Mouse (Mus musculus): ENCODE results near the gene Dhx33. TPM values are rescaled to one million over a fixed set of nuclear protein-coding genes. Genes with fewer than 3 reads are reported as not detected.

The Dhx33 gene
- polyA plus RNA-seq (2015; fragmentation: Nextera tagmentation; extraction: Ambion mirVana) = 6.4 TPM in 2 replicates

GRCm38 (mm10) chr11:71004316-71004773 lies at the start of gene Dhx33:
Gene Dhx33 (minus strand): TSS chr11:71004437.

DNA sequence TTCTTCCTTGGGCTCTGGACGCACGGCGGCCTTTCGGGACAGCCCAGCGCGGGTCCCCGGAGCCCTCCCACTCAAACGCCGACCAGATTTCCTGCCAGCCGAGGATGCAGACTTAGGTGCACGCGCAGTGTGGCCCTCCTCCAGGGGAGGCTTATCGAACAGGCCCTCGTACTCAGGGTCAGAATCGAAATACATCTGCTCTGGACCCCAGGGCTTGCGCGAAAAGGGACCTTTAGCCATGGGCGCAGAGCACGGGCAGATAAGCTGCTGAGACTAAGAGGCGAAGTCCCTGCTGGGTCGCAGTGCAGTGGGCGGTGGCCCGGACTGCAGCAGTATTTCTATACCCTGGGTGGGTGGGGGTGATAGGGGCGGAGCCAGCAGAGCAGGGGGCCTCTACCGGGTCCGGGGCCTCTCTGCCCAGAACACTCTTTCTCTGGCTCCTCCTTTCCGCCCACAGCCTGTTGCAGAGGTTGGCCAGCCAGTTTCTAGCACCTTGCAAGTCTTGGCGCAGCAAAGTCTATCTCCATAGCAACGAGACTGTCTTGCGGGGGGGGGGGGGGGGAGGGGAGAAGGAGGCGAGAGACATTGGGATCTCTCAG lies 29.0 kb upstream of the Dhx33 start, which contains the start of gene 6330403K07Rik:
6330403K07Rik (minus strand) TSS at position 351 of the 599 bp plus-strand sequence.

GRCm38 (mm10) chr11:71019201-71020068 lies 15.2 kb upstream of the Dhx33 start, which contains the start of the genes Mis12 and Derl2:
Gene Mis12 (plus strand): TSS chr11:71019611.
Gene Derl2 (minus strand): TSS chr11:71019841.

DNA sequence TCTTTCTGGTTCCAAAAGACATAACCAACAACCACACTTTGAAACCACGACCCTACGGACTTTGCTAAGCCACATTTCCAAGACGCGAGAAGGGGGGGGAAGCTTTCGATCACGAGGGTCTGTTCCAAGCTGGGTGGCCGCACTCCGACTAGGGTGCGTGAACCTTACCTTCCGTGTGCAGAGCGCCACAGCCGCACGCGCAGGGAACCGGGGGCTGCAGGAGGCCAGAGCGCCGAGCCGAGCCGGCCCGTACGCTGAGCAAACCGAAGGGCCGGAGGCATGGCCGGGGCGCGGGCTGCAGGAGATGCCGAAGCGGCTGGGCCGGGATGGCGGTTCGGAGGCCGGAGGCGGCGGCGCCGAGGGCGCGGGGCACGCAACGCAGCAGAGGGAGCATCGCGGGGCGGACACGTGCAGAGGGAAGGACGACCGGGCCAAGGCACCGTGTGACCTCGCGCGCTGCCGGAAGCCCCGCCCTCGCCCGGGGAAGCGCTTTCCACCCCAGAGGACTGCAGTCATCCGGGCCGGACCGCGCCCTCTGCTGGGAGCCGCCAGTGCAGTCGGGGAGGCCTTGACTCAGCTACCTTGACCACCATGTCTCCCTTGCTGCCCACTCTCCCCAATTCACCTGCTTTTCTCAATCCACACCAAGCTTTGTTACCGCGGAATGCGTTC lies 21.5 kb downstream of the Dhx33 start, which contains the start of gene C1qbp:
C1qbp (minus strand) TSS at position 470 of the 672 bp plus-strand sequence.

GRCm38 (mm10) chr11:70969821-70970559 lies 34.2 kb downstream of the Dhx33 start, which contains the start of the genes Nup88 and Rpain:
Gene Nup88 (minus strand): TSS chr11:70969973.
Gene Rpain (plus strand): TSS chr11:70970213.

Other genes starting within 250 kb of the Dhx33 start
- gene Zfp3, start 240.2 kb downstream of the Dhx33 start, polyA plus RNA-seq (2015; fragmentation: Nextera tagmentation; extraction: Ambion mirVana) = 10.5 and 11.4 TPM in 2 replicates
- 0.45 and 0.52 TPM in 2 replicates for gene Scimp, start 191.9 kb downstream of the Dhx33 start, polyA plus RNA-seq (2015; fragmentation: Nextera tagmentation; extraction: Ambion mirVana)
- gene Rabep1, start 159.7 kb downstream of the Dhx33 start, polyA plus RNA-seq (2015; fragmentation: Nextera tagmentation; extraction: Ambion mirVana) = 27.2 and 28.6 TPM in 2 replicates
- gene Nup88, start 34.5 kb downstream of the Dhx33 start, polyA plus RNA-seq (2015; fragmentation: Nextera tagmentation; extraction: Ambion mirVana) = 77.0 and 77.8 TPM in 2 replicates
- 32.9 and 36.9 TPM in 2 replicates for gene Rpain, start 34.2 kb downstream of the Dhx33 start, polyA plus RNA-seq (2015; fragmentation: Nextera tagmentation; extraction: Ambion mirVana)
- 221 and 223 TPM in 2 replicates for gene C1qbp, start 21.4 kb downstream of the Dhx33 start, polyA plus RNA-seq (2015; fragmentation: Nextera tagmentation; extraction: Ambion mirVana)
- 9.1 and 10.8 TPM in 2 replicates for gene Mis12, start 15.2 kb upstream of the Dhx33 start, polyA plus RNA-seq (2015; fragmentation: Nextera tagmentation; extraction: Ambion mirVana)
- 26.5 and 38.8 TPM in 2 replicates for gene Derl2, start 15.4 kb upstream of the Dhx33 start, polyA plus RNA-seq (2015; fragmentation: Nextera tagmentation; extraction: Ambion mirVana)
- 29.7 and 29.9 TPM in 2 replicates for gene 6330403K07Rik, start 29.1 kb upstream of the Dhx33 start, polyA plus RNA-seq (2015; fragmentation: Nextera tagmentation; extraction: Ambion mirVana)
- 0.09 TPM in 1 of 2 replicates, not detected in the other for gene Nlrp1a, start 140.3 kb upstream of the Dhx33 start, polyA plus RNA-seq (2015; fragmentation: Nextera tagmentation; extraction: Ambion mirVana)
- 0.05 TPM in 2 replicates for gene Nlrp1b, start 226.3 kb upstream of the Dhx33 start, polyA plus RNA-seq (2015; fragmentation: Nextera tagmentation; extraction: Ambion mirVana)